7 mouse cellular contexts compared by ENCODE assay signal in genomic region chr15:88863695-88864231, GRCm38 (mm10). TPM values are rescaled to one million over a fixed set of nuclear protein-coding genes. Genes with fewer than 3 reads are reported as not detected.
A peak's percentile ranks its signal among the peaks of the same experiment; 100 is the strongest.
DNase-seq lines count a peak whose midpoint lies in the region; ATAC-seq lines count a peak whose summit lies in the region.

No protein-coding gene starts in this region.

- DNase-seq in adrenal gland, adult 18-20 months (ENCODE audit: low spot score in 2 of 2), result peak; percentile 81
- DNase-seq in embryo, embryonic 10.5 days (ENCODE audit: low spot score), result peak; percentile 96
- DNase-seq in gastrocnemius, postnatal 36 days, result peak; percentile 84 to 89
- DNase-seq in left cerebral cortex, postnatal 25 days (ENCODE audit: low spot score in 2 of 2), result peak; percentile 91 to 93
- peak; percentile 94 for DNase-seq in mesoderm, embryonic 11.5 days (ENCODE audit: low read depth, low spot score)
- peak; percentile 90 for DNase-seq in right cerebral cortex, postnatal 25 days

- H3K36me3 ChIP-seq in intestine, embryonic 15.5 days, result peaks cover 11% of the 10 kb centered on the region

- H3K4me1 ChIP-seq in intestine, embryonic 15.5 days (replicated peaks), result peaks cover 44% of the 10 kb centered on the region

- H3K4me2 ChIP-seq in intestine, embryonic 15.5 days (replicated peaks), result peak overlapping the region; percentile 91

- H3K4me3 ChIP-seq in intestine, embryonic 15.5 days (replicated peaks), result peak overlapping the region; percentile 92

- ATAC-seq in intestine, embryonic 15.5 days, result peak; percentile 79

- WGBS in intestine, embryonic 15.5 days, result 1% methylated on average over 19 of the region's 39 CpGs

- peak overlapping the region; percentile 98 for H3K27ac ChIP-seq in intestine, embryonic 15.5 days

- H3K9ac ChIP-seq in intestine, embryonic 15.5 days, result peak overlapping the region; percentile 93

- no peaks in the 10 kb centered on the region for H3K9me3 ChIP-seq in intestine, embryonic 15.5 days

- H3K27me3 ChIP-seq in intestine, embryonic 15.5 days (replicated peaks), result no peaks in the 10 kb centered on the region

- intact Hi-C loops in gastrocnemius, postnatal 36 days (cut with DNase I), result loop anchor here (2.0 kb wide), 1 partner anchor 27 kb away; no protein-coding TSS in a partner anchor
- intact Hi-C loops in left cerebral cortex, postnatal 25 days (cut with DNase I), result loop anchor here (5.0 kb wide), 1 partner anchor 36 kb away; no protein-coding TSS in a partner anchor

RNA-seq across cellular contexts. Expression of gene Pim3, which starts 1.8 kb away (rescaled TPM):
- 10 to 100 TPM; 74.3 to 84.7 TPM for total RNA-seq in adrenal gland, adult 18-20 months (2021)
- total RNA-seq in gastrocnemius, postnatal 36 days (2021), result 10 to 100 TPM; 22.1 to 32.2 TPM
- polyA plus RNA-seq in intestine, embryonic 15.5 days (2015; fragmentation: Nextera tagmentation; extraction: Ambion mirVana), result 53.8 and 54.5 TPM in 2 replicates
- 10 to 100 TPM; 35.7 to 35.9 TPM for total RNA-seq in left cerebral cortex, postnatal 25 days (2021)

RNA-seq across cellular contexts. Expression of gene Creld2, which starts 44.3 kb away (rescaled TPM):
- 10 to 100 TPM; 45.3 to 51.7 TPM for total RNA-seq in adrenal gland, adult 18-20 months (2021)
- 1 to 10 TPM; 6.6 to 8.9 TPM for total RNA-seq in gastrocnemius, postnatal 36 days (2021)
- polyA plus RNA-seq in intestine, embryonic 15.5 days (2015; fragmentation: Nextera tagmentation; extraction: Ambion mirVana), result 97.9 and 131 TPM in 2 replicates
- 10 to 100 TPM; 27.3 to 27.8 TPM for total RNA-seq in left cerebral cortex, postnatal 25 days (2021)

RNA-seq across cellular contexts. Expression of gene Alg12, which starts 44.6 kb away (rescaled TPM):
- total RNA-seq in adrenal gland, adult 18-20 months (2021), result 10 to 100 TPM; 14.4 to 15.2 TPM
- 1 to 10 TPM; 3.6 to 3.7 TPM for total RNA-seq in gastrocnemius, postnatal 36 days (2021)
- 12.7 and 14.0 TPM in 2 replicates for polyA plus RNA-seq in intestine, embryonic 15.5 days (2015; fragmentation: Nextera tagmentation; extraction: Ambion mirVana)
- total RNA-seq in left cerebral cortex, postnatal 25 days (2021), result 10 to 100 TPM; 13.2 to 16.6 TPM

Comparison
In these comparisons a context has a peak if more than half of its experiments do, and no peak if none do; other contexts are left out.
1. Peak in every context shown above with its lines: DNase-seq, ATAC-seq, H3K4me3 ChIP-seq and H3K27ac ChIP-seq.